Mouse (Mus musculus): ENCODE measurements at regions not wholly inside any gene's neighbourhood (a gene's known extent, or its start where the extent isn't known, plus 50 kb on each side); places are given as distances from the start of the nearest gene placed in this dataset.
A peak's percentile ranks its signal among the peaks of the same experiment; 100 is the strongest.

DNA sequence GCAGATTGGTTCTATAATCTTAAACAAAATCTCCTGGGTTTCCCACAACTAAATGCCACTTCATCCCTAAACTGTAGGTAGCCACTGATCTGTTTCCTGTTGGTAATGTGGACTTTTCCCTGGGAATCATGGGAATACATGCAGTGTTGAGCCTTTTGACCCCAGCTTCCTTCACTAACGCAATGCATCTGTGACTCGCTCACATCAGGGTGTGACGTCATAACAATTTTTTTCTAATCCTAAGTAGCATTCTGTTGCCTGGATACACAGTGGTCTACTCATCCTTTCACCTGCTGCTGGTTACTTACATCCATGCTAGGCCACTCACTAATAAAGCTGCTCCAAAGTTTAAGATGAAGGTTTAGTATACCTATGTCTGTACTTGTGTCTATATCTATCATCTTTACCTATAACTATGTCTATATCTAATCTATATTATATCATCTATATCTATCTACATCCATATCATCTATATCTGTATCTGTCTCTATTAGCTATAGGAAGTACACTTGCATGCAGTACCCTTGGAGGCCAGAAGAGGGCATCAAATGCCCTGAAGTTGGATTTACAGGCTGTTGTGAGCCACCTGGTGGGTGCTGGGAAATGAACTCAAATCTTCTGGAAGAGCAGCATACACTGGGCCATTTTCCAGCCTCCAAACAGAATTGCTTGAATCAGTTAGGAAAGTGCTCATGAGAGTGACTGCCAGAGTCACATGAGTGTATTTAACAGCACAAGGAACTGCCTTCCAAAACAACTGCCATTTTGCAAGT lies 157.5 kb upstream of the Rpl34 start:
- DNase-seq (ENCODE audit: low read depth, low spot score): peak; percentile 86

GRCm38 (mm10) chr3:130885974-130886373 lies 155.8 kb upstream of the Rpl34 start:
- DNase-seq (ENCODE audit: low read depth, low spot score): no peak

DNA sequence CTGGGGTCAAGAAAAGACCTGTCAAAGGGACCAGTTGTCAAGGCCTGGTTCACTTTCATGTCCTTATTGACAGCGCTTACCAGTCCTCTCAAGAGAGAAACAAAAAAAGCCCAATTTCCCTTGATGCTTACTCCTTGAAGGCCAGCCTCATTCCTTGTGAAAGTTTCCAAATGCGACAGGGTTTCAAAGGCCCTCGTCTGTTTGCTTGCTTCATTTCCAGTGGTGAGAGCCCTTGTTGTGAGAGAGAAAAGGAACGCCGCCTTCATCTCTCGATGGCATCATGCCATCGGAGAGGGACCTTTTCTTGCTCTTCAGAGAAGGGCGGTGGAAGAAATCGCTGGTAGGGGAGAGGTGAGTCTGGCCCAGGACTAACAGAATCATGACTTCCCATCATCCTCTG lies 154.2 kb upstream of the Rpl34 start:
- DNase-seq (ENCODE audit: low read depth, low spot score): no peak

DNA sequence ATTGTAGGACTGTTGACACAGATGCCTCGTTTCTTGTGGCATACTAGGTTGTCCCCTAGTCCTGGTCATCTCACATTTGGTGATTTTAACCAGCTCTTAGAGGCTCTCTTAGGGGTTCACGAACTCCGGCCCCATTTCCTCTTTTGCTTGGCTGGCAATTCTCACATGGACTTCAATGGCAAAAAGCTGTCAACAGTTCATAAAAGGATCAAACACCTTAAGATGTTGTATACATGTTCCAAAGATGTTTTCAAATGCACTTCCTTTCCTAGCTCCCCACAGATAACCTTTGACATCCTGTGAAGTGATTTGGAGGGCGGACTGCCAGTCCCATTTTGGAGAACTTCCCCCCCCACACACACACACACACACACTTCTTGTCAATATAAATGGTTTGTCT lies 153.7 kb upstream of the Rpl34 start:
- no peak for DNase-seq (ENCODE audit: low read depth, low spot score)

DNA sequence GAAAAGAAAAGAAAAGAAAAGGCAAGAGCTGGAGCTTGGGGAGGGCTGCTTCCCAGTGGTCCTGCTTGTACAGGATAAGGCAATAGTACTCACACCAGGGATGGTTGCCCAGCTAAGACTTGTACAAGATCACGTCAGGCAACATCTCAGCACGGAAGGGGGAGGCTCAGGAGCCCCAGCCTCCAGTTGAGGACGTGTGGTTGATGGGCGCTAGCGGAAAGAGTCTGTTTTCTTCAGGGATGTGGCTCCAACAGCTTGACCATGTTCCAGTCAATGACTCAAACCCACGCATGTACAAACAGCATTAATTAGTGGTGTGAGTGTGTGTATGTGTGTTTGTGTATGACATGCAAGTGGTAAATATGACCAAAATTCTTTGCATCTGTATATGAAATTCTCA lies 153.1 kb upstream of the Rpl34 start:
- DNase-seq (ENCODE audit: low read depth, low spot score): no peak

GRCm38 (mm10) chr3:130880482-130880881 lies 150.3 kb upstream of the Rpl34 start:
- DNase-seq (ENCODE audit: low read depth, low spot score): no peak

DNA sequence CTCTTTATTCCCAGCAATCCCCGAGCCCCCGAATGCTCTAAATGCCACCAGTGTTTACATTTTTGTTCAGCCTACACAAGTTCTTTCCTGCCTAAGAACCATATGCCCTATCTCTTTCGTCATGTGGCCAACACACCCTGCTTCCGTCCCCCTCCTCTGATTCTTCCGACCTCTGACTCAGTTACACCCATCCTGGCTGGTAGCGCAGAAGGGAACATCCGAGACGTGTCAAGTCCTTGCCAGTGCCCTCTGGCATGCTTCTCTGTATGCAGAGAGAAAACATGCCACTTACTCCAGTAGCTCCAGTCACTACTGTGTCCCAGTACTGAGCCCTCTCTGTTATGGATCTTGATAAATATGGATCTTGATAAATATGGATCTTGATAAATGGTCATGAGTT lies 149.3 kb upstream of the Rpl34 start:
- DNase-seq (ENCODE audit: low read depth, low spot score): no peak

DNA sequence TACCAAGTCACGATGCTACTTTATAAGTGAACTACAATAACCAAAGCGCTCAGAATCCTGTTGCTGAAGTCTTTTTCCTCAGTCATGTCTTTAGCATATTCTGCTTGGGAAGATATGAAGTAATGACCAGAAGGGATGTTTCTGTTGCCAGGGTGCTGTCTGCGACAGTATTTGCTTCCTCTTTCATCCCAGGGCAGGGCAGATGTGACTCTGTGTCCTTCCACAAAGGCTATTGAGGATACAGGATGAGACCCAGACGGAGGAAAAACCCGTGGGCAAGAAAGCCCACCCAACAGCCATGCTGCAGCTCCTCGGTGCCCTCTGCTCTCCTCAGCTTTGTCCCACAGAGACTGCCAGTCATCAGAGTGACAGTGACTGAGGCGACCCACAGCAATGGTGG lies 148.6 kb upstream of the Rpl34 start:
- DNase-seq (ENCODE audit: low read depth, low spot score): no peak

DNA sequence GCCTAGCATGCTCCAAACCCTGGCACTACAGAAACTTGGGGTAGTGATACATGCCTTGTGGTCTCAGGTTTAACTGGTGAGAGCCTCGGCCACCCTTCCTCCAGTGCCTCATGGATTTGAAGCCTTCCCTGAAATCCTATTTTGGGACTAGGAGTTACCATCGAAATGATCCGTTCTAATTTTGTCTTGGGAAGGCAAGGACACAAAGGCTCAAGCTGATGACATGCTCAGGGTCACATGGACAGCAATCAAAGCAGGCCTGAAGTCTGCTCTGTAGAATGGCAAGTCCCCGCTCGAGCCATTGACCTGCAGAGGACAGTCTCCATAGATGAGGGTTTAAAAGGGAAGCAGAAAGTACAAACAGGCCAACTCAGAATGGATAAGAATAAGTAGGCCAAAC lies 147.8 kb upstream of the Rpl34 start:
- DNase-seq (ENCODE audit: low read depth, low spot score): no peak

GRCm38 (mm10) chr3:130873745-130874144 lies 143.5 kb upstream of the Rpl34 start:
- DNase-seq (ENCODE audit: low read depth, low spot score): no peak

DNA sequence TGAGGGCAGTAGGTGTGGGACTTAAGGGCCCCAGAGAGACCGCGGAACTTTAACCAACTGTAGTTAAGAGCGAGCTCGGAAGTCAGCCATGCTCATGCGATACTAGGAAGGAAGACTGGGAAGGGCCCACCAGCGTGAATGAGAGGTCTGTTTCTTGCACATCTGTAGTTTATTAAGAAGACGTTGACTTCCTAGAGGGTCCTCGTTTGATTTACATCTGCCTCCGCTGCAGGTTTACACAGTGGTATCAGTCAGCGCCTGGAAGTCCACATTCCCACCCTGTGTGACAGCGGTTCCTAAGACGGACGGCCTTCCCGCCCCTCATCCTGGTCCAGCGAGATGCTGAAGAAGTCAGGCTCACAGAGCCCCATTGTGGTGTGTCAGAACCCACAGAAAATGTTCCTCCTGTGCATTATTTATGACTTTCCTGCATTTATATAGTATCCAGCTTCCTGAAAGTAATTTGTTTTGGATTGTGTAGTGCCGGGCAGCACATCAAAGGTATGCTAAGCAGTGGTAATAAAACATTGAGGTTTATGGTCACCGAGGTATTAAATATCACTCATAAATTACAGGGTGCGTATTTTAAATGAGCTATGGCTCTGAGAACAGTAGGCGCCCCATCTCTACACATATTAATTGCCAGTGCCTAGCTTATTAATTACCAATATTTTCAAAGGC lies 136.9 kb upstream of the Rpl34 start:
- DNase-seq (ENCODE audit: low read depth, low spot score): no peak

DNA sequence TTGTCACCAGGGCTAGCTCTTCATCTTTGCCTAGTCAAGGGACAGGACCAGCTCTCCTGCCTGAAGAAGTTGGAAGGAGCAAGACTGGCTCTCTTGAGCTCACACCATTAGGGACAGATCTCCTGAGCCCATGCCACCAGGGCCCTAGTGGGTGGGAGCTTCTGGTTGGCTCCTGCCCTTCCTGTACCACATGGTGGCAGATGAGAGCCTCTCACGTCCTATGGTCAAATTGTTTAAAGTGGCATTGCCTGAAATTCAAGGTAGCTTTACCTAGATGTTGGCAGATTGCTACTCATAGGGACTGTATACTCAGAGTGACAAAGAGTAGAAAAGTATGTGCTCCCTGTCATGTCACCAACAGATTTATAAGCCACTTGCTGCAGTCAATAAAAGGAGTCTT lies 134.6 kb upstream of the Rpl34 start:
- no peak for DNase-seq (ENCODE audit: low read depth, low spot score)

GRCm38 (mm10) chr3:130863376-130863775 lies 133.2 kb upstream of the Rpl34 start:
- DNase-seq (ENCODE audit: low read depth, low spot score): no peak

GRCm38 (mm10) chr3:130860315-130860714 lies 130.1 kb upstream of the Rpl34 start:
- DNase-seq (ENCODE audit: low read depth, low spot score): no peak

- DNase-seq (ENCODE audit: low read depth, low spot score): no peak
Observed at GRCm38 (mm10) chr3:130853866-130854265, 123.7 kb upstream of the Rpl34 start.

DNA sequence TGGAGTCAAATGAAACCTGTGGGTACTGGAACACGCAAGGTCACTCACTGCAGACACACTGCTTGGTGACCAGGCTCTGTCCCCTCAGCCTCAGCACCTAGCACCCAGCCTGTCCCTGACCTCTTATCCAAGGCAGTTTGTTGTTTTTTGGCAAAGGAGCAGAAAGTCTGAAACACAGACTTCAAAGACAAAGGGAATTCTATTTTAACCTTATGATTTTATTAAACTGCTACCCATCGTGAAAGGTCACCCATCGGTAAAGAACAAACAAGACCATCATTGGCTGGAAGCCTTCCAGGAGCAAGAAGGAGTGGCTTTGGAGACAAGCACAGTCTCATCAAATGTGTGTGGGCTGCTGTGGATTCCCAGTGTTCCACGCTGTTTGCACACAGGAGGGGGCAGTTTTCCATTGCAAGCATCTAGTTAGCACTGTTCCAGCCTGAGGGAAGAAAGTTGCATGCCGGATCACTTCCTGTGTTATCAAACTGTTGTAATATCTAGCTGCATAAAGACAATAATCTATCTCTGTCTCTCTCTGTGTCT lies 120.6 kb upstream of the Rpl34 start:
- no peak for DNase-seq (ENCODE audit: low read depth, low spot score)

DNA sequence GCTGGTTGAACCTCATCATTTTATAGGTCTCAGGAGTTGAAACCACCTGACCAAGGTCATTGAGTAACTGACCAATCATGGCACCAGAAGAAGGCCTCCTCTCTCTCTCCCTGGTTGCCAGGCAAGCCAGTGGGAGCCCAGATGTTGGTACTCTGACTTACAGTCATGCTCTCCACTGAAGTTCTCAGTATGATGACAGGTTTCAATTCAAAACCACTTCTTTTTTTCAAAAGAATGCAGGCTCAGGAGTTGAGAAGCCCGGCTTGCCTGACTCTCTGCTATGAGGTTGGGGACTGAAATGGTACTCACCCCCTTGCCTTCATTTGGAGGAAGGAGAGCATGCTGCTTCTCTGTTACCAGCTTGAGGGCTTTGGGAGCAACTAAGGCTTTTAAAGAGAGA lies 111.6 kb upstream of the Rpl34 start:
- DNase-seq (ENCODE audit: low read depth, low spot score): no peak

DNA sequence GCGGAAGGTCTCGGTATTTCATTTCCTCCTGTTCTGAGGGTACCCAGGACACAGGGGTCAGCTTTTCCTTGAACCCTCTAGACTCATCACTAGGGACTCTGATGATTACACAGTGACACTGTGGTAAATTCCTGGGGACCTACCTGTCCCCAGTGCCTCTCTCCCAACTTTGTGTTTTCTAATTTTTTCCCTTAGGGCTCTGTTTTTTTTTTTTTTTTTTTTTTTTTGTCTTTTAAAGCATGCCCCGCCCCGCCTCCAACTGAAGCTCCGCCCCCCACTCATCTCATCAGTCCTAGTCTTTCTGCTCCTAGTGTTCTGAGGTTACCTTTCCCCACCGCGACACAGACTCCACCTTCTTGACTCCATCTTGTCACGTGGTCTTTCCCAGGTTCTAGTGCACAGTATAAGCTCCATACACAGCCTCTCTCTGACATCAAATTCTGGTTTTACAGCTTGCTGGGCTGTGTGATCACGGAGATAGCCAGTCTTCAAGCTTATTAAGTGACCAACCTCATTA lies 109.8 kb upstream of the Rpl34 start:
- peak; percentile 40 for DNase-seq (ENCODE audit: low read depth, low spot score)

DNA sequence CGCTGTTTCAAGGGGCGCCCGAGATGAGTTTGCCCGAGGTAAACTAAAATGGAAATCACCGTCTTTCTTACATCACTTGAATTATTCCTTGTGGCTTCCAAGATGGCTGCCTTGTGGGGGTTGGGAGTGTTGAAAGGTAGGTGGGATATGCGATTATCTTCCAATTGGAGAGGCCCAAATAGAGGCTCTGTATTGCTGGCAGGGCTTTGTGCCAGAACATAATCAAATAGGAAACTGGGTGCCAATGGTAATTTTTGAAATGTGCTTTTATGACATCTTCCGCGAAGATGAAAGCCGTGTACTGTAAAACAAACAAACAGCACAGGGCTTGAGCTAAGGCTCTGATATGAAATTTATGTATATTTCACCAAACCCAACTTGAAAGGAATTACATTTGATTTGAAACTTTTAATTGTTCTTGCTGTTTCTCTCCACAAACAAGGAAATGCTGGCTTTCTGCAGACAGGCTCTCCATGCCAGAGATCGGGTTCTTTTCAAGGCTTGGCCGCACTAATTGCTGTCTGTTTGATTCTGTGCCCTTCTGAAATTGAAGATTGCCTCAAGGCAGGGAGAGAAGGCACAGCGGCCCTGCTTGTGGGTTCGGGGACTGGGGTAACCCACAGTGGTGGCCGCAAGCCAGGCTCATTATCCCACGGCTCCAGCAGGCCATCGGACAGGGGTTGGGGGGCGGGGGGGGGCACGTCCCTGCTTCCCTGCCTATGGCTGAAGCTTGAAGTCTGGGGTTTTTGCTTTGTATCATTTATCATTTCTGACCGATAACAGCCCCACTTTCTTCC lies 108.6 kb upstream of the Rpl34 start:
- DNase-seq (ENCODE audit: low read depth, low spot score): no peak

- DNase-seq (ENCODE audit: low read depth, low spot score): no peak
Observed at GRCm38 (mm10) chr3:130833722-130834121, 103.5 kb upstream of the Rpl34 start.

DNA sequence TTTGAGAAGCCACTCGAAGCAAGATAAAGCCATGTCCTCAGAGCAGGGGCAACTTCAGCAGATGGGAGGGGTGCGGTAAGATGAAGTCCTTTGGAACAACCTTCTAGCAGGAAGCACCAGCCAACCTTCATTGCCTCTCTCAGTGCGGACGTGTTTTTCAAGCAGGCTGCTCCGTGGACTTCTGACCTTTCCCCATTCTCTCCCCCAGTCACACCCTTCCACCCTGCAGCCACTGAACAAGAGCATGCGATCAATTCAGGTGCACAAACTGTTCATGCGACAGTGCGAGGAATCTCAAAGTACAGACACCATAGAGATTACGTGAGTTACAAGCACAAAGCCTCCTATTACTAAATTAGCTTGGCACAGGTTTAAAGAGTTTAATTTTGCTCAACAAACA lies 102.9 kb upstream of the Rpl34 start:
- DNase-seq (ENCODE audit: low read depth, low spot score): no peak

- no peak for DNase-seq (ENCODE audit: low read depth, low spot score)
Observed at GRCm38 (mm10) chr3:130831788-130832187, 101.6 kb upstream of the Rpl34 start.

Data from ES-CJ7 (cell line).